Mouse (Mus musculus) megakaryocyte-erythroid progenitor cell, adult 5-6 weeks (primary cell): ENCODE measurements at regions not wholly inside any gene's neighbourhood (a gene's known extent, or its start where the extent isn't known, plus 50 kb on each side); places are given as distances from the start of the nearest gene placed in this dataset.

Source experiments
- ATAC-seq: replicated peaks from 2 replicates; pipeline ENCODE4 v1.8.0; 2016; ENCODE audit warnings: mild to moderate bottlenecking, inconsistent platforms; ENCODE audit not compliant: severe bottlenecking, poor library complexity, low FRiP score, low TSS enrichment

DNA sequence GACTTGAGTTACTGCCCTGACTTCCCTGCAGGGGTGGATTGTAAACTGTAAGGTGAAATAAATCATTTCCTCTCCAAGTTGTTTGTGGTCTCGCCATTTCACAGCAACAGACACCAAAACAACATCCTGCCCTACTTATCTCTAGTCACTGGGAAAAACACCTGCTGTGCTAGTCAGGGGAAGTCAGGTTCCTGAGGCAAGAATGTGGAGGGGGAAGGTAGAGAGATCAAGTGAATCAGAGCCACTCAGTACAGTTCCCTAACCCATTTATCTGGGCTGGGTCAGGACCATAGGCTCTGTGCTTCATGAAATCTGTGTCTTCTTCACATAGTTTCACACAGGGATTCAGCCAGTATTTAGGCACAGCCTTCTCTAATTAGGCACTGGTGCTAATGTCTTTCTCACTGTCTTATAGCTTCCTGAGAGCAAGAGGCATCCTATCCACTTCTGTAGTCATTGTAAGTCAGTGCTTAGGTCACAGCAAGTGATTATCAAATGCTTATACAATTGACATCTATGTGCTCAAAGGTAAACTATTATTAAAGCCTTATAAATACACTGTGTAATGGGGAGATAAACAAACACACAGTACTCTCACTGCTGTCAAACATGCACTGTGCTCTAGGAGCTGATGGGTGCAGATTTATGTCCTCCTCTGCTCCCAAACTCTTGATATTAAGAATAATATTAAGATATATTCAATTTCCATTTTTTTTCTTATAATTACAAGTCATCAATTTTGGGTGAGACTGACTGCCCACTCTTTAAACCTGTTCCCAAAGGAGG lies 487.4 kb upstream of the Marcks start:
- ATAC-seq: no peak

DNA sequence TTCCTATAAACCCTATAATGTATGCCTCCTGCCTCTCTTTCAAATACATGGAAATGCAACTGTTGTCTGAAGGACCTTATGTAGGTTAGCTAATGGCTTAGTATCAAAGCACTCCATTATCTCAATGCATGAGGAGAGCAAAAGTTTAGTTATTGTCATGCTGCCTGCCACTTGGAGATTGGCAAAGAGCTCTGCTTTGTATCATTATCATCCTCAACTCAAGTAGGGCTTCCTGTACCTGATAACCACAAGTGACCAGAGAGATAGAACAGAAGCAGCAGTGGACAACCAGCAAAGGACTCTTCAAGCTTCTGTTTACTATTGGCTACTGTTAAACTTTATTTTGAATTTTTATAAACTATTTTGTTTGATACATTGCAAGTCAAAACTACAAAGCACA lies 484.3 kb upstream of the Marcks start:
- no peak for ATAC-seq

DNA sequence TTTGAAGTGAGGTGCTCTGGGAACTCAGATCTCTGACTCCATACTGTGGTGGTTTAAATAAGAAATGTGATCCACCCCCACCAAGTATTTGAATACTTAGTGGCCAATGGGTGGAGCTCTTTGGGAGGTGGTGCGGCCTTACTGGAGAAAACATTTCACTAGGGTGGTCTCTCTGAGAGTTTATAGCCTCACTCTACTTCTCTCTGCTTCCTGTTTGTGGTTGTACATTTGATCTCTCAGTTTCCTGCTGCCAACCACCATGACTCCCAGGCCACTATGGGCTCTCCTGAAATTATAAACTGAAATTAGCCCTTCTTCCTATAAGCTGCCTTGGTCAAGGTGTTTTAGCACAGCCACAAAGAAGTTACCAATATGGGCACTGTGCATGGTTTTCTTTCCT lies 479.9 kb upstream of the Marcks start:
- no peak for ATAC-seq

DNA sequence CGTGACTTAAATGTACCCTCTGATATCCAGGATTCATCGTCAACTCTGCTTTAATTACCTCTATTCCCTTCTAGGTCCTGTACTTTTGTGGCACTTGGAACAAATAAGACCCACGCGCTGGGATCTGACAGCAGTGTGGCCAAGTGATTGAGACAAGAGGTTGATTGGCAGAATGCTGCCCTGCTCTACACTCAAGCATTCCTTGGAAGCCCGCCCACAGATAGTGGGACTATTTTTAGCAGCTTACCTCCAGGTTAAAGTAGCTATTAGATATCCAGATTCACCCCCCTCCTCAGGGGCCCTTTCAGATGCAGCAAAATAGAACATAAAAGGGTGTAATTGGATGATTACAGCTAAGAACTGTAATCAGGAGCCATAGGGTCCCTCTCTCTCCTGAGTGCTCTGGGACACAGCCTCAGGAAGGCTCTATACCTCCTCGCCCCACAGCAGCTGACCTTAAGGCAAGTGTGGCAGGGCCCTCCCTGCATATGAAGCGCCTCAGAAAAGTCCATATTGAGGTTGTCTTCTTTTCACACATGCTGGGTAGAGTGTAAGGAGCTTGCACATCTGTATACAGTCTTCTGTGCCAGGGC lies 479.1 kb upstream of the Marcks start:
- no peak for ATAC-seq

DNA sequence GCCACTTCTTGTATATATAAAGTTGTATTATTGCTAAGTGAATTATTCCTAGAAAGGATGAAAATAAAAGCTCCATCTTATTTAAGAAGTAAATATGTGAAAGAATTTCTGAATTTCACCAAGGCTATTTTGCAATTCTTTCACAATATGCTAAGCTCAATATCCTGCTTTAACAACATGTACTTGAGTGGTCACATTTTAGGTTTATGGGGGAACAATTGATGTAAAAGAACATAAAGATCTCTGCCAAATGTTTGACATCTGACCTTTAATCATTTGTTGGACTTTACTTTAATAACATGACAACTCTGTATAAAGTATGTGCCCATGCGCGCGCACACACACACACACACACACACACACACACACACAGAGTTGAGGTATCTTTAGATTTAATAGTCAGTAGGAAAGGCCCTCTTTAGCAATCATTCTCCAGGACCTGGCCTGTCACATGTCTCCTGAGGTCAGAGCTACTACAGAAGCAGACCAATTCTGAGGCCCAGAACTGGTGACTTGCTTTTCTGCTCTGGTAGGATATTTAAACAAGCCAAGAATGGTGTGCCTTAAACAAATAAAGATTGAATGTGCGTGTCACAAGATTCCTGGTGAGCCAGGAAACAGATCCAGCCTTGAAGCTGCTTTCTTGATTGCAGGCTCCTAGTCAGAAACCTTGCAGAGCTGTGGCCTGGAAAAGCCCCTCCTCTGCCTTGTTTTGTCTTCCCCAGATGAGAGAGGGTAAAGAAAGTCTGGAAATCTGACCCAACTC lies 477.4 kb upstream of the Marcks start:
- no peak for ATAC-seq

DNA sequence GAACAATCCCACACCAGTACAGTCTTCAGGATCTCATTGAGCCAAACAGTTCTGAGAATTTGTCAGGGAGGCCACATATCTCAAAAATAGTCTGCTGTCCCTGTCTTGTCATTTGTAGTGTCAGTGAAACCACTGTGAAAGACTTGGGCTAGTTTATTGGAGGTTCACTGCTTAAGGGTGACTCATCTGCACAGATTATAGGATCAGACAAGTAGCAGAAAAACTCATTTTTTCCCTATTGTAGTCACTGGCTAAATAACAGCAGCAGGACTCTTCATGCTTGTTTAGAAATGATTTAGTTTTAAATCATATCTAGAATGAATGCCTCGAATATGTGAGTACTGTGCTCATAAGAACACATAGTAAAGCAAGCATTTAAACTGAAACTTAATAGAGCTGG lies 475.2 kb upstream of the Marcks start:
- ATAC-seq: no peak

DNA sequence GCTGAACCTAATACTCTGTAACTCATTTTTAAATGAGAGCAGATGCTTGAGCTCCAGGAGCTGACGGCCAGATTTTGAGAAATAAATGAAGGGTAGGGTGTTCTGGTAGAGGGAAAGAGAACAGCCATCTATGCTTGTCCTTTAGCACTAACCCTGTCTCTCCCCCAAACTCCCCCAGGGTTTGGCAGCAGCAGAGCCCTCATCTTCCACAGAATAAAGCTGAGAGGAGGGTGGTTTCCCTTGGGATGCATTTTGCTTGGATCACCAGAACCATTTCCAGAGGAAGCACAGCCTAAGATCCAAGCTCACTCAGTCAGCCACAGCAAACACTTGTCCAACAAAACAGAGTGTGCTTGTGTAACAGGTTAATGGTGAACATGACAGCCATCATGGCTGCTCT lies 464.8 kb upstream of the Marcks start:
- no peak for ATAC-seq

DNA sequence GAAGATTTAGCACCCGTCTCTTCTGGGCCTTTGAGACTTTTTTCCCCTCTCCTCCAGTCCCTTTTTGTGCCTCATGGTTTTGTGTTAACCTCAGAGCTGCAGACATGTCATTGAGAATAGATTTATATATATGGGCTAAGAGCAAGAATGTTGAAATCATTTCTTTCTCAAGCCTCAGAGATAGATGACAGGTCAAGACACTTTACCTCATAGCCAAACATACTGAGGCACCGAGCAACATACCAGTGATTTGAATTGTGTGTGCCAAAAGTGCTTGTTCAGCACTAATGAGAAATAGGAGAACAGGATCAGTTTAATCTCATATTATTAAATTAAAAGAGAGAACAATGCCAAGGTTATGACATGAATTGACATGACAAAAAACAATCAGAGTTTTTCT lies 464.2 kb upstream of the Marcks start:
- no peak for ATAC-seq

DNA sequence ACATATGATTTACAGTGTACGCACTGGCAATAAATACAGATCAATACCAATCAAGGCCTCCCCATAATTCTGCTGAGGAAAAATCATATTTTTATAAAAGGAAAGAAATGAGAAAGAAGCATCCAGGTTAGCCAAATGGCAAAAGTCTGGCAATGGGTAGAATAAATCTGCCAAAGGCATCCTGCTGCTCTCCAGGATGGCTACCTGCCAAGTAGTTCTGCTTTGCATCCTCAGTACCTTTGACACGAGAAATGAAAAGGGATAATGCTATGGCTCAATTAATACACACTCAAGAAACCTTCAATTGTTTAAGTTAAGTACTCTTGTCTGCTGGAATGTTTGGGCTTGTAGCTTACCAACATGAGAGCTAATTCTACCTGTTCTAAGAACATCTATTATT lies 451.2 kb upstream of the Marcks start:
- ATAC-seq: no peak

DNA sequence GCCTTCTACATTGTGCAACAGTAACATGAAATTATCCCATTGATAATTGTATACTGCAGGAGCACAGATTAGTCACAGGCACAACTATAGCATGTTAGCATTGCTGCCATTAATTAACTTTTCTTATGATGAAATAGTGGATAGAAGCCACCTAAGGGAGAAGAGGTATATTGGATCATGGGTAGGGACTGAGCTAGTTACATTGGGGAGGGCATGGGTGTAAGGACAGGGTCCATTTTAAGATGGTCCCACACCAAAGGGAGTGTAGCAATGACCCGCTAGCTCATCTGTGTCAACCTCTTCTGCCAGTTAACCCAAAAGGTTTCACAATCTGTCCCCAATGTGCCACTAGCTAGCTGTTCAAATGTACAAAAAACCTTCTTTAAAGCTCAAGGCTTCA lies 450.3 kb upstream of the Marcks start:
- ATAC-seq: no peak

DNA sequence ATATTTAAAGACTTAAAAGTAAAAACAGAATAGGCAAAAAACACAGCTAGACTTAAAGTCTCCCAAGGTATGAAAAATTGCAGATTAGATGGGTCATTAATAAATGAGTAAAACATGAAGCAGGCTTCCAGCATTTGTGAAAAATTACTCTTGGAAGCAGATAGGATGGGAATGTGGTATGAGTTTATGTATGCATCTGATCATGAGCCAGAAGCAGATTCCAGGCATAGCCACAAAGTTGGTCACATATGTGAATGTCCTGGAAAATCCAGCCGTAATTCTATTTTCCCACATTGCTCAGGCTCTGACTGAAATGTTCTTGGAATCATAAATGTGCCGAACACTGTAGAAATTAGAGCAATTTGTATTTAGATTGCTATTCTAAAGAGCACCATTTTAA lies 432.5 kb upstream of the Marcks start:
- ATAC-seq: no peak

DNA sequence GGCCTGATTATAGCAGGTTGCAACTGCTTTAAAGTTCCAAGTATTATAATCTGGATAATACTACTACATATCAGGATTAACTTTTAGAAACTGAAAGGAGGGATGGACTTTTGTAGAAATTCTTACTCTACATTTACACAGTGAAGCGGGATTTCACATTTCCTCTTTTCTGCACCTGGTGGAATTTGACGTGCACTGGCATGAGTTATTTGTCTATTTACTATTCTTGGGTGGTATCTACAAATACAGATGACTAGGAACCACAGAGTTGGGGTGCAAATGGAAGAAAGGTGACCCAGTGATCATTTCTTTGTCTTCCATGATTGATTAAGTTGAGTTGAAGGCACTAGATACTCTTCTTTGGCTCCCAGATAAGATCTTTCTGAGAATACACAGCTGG lies 423.0 kb upstream of the Marcks start:
- no peak for ATAC-seq

DNA sequence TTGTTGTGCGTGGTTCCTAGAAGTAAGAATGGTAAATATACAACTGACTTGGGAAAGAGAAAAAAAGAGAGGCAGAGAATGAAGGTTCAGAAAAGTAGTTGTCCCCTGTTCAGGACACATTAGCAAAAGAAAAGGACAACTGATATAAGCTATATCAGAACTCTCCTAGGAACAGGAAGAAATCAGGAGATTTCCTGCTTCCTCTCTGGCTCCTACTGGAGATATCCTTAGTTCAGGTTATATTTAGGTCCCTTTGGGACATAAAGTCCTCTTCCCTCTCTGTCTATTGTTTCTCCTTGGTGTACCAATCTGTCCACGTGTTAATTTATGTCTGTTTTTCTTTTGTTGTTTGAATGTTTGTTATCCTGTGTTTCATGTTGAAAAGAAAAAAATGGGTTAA lies 410.7 kb upstream of the Marcks start:
- ATAC-seq: no peak

DNA sequence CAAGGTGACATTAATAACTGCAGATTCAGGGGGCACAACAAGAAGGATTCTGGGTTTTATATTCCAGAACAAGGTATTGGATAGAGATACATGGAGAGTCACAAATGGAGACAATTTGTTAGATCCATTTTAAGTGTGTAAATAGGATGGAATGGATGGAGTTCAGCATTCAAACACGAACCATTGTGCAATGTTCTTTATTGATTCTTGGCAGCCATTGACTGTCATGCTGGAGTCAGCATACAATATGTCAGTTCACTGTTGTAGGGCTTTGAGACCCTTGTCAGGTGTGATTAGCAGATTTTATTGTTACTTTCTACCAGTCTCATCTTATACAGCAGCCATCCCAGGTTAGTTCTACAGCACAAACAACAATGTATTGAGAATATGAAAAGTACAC lies 402.0 kb upstream of the Marcks start:
- ATAC-seq: no peak

DNA sequence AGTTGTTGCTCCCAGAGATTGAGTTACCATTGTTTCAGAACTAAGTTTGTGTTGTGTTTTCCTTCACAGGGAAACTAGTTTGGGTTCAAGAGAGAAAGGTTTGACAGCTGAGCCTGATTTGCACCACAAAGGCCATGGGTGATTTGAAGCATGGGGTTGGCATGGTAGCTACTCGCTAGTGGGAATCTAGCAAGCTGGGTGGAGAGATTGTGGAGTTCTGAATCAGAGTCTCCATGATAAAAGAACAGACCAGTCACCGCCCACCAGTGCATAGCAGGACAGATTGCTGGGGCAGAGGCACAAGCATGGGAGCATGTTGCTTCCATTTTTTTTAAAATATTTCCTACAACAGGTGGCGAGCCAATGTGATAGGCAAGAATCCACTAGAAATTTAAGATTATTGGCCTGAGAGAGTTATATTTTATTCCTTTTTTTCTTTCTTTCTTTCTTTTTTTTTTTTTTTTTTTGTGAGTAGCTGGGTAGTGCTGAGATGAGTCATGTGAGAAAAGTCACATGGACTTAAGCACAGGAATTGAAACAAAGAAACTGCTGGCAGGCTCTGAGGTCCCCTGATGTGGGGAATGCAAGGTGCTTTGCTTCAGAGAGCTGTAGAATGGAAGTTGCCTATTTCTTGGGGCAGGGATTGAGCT lies 367.4 kb upstream of the Marcks start:
- no peak for ATAC-seq

DNA sequence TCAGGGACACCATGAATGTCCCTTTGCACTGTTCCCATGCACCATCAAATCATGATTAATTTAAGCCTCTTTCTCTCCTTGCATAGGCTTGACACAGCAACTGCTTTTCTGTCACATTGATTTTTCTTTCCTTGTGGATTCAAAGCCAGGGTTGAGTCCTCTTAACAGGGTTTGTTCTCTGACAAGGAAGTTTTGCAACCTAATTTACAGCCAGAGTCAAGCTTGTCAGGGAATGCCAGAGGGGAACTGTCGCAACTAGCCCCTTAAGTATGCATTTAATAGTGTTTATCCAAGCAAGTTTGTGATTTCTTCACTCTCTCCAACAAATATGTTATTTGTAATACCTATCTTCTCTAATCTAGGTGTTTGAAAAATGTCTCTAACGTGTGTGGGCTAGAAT lies 365.7 kb upstream of the Marcks start:
- ATAC-seq: no peak

DNA sequence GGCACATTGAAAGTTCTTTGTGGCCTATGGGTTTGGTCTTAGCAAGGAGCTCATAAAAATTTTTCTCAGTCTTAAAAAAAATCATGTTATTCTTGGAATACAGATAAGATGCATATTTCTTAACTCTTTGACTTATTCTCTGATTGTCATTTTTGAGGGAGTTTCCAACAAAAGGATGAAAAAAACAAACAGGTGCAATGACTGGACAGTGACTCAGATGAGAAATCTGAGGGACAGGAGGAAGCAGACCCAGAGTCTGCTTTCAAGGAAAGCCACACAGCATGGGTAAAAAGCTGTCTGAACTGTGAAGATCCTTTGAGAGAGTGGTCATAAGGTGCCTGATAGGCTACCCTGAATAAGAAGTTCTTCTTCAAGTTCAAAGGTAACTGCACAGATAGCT lies 363.8 kb upstream of the Marcks start:
- ATAC-seq: no peak

DNA sequence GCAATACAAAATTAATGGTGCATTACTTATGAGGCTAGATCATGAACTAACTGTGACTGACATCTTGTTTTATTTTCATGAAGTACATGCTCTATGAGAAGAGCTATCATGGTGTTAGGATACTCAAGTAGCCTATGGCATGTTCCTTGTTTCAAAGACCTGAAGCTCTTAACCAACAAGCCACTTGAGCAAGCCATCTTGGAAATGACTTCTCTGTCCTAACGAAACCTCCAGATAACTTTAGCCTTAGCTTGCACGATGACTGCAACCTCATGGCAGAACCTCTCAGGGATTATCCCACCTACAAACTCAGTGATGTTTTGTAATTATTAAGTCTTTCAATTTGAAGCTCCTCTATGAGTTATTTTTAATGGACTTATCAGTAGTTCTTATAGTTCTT lies 362.3 kb upstream of the Marcks start:
- ATAC-seq: no peak

DNA sequence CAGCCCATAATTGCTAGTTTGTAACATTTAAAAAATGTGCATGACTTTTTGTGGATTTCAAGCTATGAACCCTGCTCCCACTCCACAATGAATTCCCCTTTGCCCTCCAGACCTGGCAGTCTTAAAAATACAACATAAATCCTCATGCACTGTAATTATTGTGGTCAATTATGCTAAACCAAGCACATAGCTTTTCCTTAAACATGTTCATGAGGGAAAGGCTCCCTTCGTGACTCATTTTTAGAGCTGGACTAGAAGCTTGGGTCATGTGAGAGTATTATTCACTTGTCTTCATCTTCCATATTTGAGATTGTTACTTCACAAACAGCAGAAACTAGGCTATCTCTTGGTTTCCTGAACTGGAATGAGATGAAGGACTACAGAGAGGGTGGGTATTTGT lies 356.7 kb upstream of the Marcks start:
- no peak for ATAC-seq

DNA sequence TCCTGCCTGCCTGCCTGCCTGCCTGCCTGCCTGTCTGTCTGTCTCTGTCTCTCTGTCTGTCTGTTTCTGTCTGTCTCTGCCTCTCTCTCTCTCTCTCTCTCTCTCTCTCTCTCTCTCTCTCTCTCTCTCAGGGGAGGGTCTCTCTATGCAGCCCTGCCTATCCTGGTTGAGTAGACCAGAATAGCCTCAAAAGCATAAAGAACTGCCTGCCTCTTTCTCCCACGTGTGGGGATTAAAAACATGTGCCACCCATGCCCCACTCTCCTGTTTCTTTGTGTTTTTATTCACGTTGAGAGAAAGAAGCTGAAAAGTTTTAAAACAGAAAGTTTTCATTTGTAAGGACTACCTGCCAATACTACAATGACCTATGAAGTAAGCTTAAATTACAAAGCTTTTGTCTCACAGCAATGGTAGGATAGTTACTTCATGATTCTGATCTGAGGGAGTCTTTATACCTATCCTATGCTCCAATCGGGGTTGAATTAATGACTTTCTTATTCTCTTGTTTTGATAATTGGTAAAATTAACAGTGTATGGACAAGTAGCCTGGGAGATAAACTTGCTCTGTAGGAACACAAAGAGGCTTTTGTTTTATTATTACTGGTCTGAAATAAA lies 355.9 kb upstream of the Marcks start:
- ATAC-seq: no peak
